Mouse (Mus musculus) left cerebral cortex, adult 2 months (tissue): ENCODE data around the gene Eme1. TPM values are rescaled to one million over a fixed set of nuclear protein-coding genes. Genes with fewer than 3 reads are reported as not detected.
"Not testable (repeated sequence)": the region's sequence is repeated elsewhere in the genome, so short reads cannot be mapped to it uniquely, and the experiment has no call there.

Source experiments
- DNase-seq, 2 experiments: peaks; one replicate each; pipeline ENCODE4 v3.0.0; 2021 to 2022; ENCODE audit warnings: low spot score in 2 of 2, mixed read lengths in 1 of 2; ENCODE audit errors: extremely low spot score in 1 of 2
- H3K27ac ChIP-seq: fragments of 200-600 bp; 2 replicates; pipeline ENCODE4 v1.8.1; 2022
- H3K4me3 ChIP-seq: fragments of 200-600 bp; 2 replicates; pipeline ENCODE4 v1.8.1; 2022
- CTCF ChIP-seq: fragments of 200-600 bp; IDR thresholded peaks from 2 replicates; pipeline ENCODE4 v1.8.1; 2022; ENCODE audit warnings: antibody characterized with exemption, mild to moderate bottlenecking, moderate library complexity
- intact Hi-C: fragments of 180-260 bp; cut with DNase I; formaldehyde crosslinking; loops from one replicate; pipeline ENCODE4 v1.15.1; 2025
- total RNA-seq, 2 experiments: library from RNA; stranded (reverse); gene quantifications; 2 replicates each; pipeline ENCODE4 v1.2.3; 2021

Eme1 gene
- total RNA-seq, 2 experiments from 2014 or later = not detected

- peak overlapping the region; percentile 83 for H3K4me3 ChIP-seq
- no peak for DNase-seq
- no peak for TF ChIP-seq CTCF
- intact Hi-C loops = no loop called here
- H3K27ac ChIP-seq = no peak overlapping the region; the same call in 1 of the 2 replicates
Measured at GRCm38 (mm10) chr11:94677607-94678145, 23.9 kb upstream of the Eme1 start.

GRCm38 (mm10) chr11:94676754-94677606, 23.2 kb upstream of the Eme1 start, which contains the start of gene Xylt2:
TSS of gene Xylt2 (minus strand) at chr11:94677515.
- DNase-seq = peak; percentile 87 to 90
- TF ChIP-seq CTCF = no peak
- Histone ChIP-seq H3K27ac (peak within 1 kb of the TSS; percentile 88), H3K4me3 (peak within 1 kb of the TSS; percentile 83)
- intact Hi-C loops = no loop called here

- Histone ChIP-seq H3K4me3 (peak overlapping the region; percentile 83), H3K27ac (no peak overlapping the region; the same call in 1 of the 2 replicates)
- no peak for DNase-seq
- intact Hi-C loops = no loop called here
- TF ChIP-seq CTCF = no peak
Measured at GRCm38 (mm10) chr11:94676308-94676707, 22.5 kb upstream of the Eme1 start.

- Histone ChIP-seq H3K27ac (peak overlapping the region; percentile 46; the same call in 1 of the 2 replicates), H3K4me3 (no peak overlapping the region)
- intact Hi-C loops = no loop called here
- DNase-seq = no peak
- TF ChIP-seq CTCF = no peak; the same call in none of the 2 replicates
Measured at GRCm38 (mm10) chr11:94675446-94675845, 21.7 kb upstream of the Eme1 start.

- H3K27ac ChIP-seq = peak overlapping the region; percentile 46; the same call in 1 of the 2 replicates
- H3K4me3 ChIP-seq = no peak overlapping the region
- DNase-seq = no peak
- TF ChIP-seq CTCF = no peak
- intact Hi-C loops = no loop called here
Measured at GRCm38 (mm10) chr11:94674984-94675383, 21.2 kb upstream of the Eme1 start.

DNA sequence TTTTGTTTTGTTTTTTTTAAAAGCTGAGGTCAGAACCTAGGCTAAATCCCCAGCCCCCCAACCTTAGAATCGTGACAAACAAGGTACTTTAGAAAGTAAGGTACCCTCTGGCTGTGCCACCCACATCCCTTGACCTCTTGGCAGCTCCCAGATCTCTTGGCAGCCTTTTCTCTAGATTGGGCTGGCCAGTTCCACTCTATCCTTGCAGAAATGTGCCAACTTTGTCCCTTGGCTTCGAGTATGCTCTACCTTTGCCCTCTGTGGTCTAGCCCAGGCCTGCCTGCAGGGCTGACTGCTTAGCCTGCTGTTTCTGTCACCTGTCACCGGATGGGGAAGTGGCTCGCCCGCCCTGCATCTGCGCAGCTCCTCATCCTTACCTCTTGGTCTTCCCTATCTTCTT, 11.5 kb upstream of the Eme1 start:
- DNase-seq = no peak
- intact Hi-C loops = no loop called here
- Histone ChIP-seq H3K4me3 (no peak overlapping the region), H3K27ac (no peak overlapping the region)
- TF ChIP-seq CTCF = no peak

GRCm38 (mm10) chr11:94661344-94661743, 7.6 kb upstream of the Eme1 start:
- no peak for DNase-seq
- TF ChIP-seq CTCF = no peak
- Histone ChIP-seq H3K27ac (no peak overlapping the region), H3K4me3 (no peak overlapping the region)
- intact Hi-C loops = no loop called here

DNA sequence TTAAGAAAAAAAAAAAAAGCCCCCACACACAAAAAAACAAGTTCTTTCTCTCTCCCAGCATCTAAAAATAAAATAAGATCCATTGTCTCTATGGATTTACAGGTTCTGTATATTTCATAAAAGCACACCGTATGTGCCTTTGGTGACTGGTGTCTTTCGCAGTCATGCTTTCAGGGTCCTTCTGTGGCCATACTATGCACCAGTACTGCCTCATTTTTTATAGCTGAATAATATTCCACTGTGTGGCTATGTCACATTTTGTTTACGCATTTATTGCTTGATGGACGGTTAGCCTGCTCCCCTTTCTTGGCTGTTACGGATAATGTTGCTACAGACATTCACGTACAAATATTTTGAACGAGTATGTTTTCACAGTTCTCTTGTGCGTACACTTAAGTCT, 791 bp downstream of the Eme1 start:
- Histone ChIP-seq H3K27ac (no peak overlapping the region), H3K4me3 (no peak overlapping the region)
- intact Hi-C loops = no loop called here
- DNase-seq = no peak
- no peak for TF ChIP-seq CTCF

DNA sequence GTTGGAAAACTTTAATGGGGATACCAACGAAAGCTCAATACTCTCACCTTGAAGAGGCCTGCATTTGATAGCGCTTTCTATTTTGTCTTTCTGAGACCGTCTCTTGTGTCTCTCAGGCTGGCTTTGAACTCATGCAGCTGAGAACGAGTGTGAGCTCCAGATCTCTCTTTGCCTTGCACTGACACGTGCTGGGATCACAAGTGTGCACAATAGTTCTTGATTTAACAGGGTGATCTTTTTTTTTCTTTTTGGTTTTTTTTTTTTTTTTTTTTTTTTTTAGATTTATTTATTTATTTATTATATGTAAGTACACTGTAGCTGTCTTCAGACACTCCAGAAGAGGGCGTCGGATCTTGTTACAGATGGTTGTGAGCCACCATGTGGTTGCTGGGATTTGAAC, 2.5 kb downstream of the Eme1 start:
- DNase-seq, H3K27ac ChIP-seq, intact Hi-C loops, H3K4me3 ChIP-seq: not testable (repeated sequence)

DNA sequence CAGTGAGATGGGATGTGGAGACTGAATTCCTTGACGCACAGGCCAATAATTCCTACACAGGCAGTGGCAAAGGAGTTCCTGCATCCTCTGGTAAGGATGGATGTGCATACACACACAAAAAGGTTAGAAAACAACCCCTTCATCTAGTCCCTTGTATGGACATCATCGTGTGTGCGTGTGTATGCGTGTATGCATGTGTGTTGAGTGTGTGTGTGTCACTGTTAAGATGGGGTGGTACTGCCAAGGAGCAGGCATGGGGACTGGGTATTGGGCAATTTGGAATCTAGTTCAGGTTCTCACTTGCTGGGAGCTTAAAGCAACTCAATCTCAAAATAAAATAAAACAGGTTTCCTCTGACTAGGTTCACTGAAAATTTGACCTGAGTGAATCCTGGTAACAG, 7.3 kb downstream of the Eme1 start:
- no peak for DNase-seq
- Histone ChIP-seq H3K27ac (no peak overlapping the region), H3K4me3 (no peak overlapping the region)
- no peak for TF ChIP-seq CTCF
- intact Hi-C loops = no loop called here

- DNase-seq = no peak
- no peak for TF ChIP-seq CTCF
- intact Hi-C loops = no loop called here
- no peak overlapping the region for H3K27ac ChIP-seq
- no peak overlapping the region for H3K4me3 ChIP-seq
Measured at GRCm38 (mm10) chr11:94644461-94645219, 9.1 kb downstream of the Eme1 start.

DNA sequence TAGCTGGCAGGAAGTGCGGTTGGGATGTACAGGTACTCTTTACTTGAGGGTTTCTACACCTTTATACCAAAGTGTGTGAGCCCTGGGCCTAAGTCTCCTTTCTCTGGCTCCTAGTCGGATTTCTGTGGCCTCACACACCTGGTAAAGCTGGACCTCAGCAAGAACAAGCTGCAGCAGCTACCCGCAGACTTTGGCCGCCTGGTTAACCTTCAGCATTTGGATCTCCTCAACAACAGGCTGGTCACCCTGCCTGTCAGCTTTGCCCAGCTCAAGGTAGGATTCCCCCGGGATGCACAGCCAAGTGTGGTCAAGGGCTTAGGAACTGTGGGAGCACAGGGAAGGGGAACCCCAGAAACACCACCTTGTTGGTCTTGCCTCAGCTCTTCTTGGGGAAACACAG, 19.3 kb downstream of the Eme1 start:
- H3K27ac ChIP-seq = no peak overlapping the region
- TF ChIP-seq CTCF = no peak
- intact Hi-C loops = loop anchor here (5.0 kb wide), 1 partner anchor 83 kb away; no protein-coding TSS in a partner anchor
- H3K4me3 ChIP-seq = no peak overlapping the region
- DNase-seq = no peak
